Mouse (Mus musculus) CD4-positive, CD25-positive, alpha-beta regulatory T cell (primary cell): Measurements from ENCODE around the gene Itpk1. TPM values are rescaled to one million over a fixed set of nuclear protein-coding genes. Genes with fewer than 3 reads are reported as not detected.

Experiments
- polyA plus RNA-seq: library from polyadenylated mRNA; unstranded; fragments of 100-300 nt; shearing (Covaris generic); gene quantifications from one replicate; pipeline ENCODE4 v1.2.1, GENCODE M21; 2017

Gene Itpk1
- polyA plus RNA-seq, result 52.6 TPM

DNA sequence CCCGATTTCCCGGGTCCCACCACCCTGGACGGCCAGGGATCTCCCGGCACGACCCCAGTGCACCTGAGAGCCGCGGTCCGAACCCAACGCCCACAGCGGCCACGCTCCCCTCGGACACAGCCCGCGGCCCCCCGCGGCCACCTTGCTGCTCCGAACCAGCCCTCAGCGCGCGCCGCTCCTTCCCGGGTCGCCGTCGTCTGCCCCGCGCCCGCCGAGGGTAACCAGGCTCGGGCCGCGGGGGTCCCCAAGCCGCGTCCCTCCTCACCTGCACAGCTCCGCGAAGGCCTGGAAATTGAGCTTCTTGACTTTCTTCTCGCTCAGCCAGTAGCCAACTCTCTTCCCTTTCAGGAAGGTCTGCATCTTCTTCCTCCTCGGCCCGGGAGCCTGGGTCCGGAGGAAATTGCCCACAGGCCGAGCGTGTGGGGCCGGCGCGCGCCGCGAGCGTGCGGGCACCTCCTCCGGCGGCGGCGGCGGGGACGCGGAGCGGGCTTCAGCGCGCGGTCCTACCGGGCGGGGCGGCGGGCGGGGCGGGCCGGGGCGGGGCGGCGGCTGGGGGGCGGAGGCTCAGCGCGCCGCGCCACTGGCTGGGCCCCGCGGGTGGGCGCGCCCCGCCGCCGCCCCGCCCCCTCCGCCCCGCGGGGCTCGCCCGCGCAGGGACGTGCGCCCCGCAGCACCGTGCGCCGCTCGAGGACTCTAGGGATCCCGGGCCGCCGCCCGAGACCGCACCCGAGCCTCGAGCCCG, at the start of gene Itpk1:
Gene Itpk1 (minus strand): TSS at position 474 of the 742 bp plus-strand sequence.

GRCm38 (mm10) chr12:102743589-102744574, 39.2 kb upstream of the Itpk1 start, which contains the start of the genes Moap1 and Tmem251:
Gene Moap1 (minus strand): TSS chr12:102743661.
Gene Tmem251 (plus strand): TSS chr12:102743762.

DNA sequence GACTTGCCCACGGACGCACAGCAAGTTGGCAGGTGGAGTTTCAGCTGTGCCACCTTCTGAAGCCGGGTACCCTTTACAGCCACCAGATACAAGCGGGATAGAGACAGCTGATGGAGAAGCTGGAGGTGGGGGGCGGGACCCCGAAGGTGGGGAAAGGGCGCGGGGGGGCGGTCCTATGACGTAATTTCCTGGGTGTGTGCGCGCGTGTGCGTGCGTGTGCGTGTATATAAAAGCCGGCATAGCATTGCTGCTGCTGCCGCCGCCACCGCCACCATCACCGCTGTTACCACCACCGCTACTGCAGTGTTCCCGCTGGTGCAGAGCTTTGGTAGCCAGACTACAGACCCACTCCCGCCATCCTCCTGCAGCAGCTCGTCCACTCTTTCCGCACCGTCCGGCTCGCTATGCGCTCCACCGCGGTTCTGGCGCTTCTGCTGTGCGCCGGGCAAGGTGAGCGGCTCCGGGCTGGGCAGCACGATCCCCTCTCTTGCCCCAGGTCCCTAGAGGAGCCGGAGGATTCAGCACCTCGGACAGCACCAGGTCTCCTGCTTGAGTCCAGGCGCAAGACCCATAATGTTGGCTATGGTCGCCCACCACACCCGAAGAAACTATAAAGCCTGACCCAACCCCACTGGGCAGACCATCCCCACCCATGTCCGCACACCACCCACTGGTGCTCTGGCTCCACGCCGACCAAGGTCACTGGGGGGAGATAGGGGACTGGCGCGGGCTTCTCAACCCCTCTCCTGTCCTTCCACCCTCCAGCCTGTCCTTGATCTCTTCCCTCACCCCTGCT, 149.8 kb downstream of the Itpk1 start, which contains the start of gene Chga:
Gene Chga (plus strand): TSS at position 249 of the 796 bp plus-strand sequence.

Other genes with a start within 250 kb of the Itpk1 start
- 58.3 TPM for gene Golga5, start 235.8 kb downstream of the Itpk1 start, polyA plus RNA-seq
- not detected for gene Chga, start 150.0 kb downstream of the Itpk1 start, polyA plus RNA-seq
- 7.2 TPM for gene Moap1, start 38.7 kb upstream of the Itpk1 start, polyA plus RNA-seq
- gene Tmem251, start 38.8 kb upstream of the Itpk1 start, polyA plus RNA-seq, result 20.0 TPM
- not detected for gene Gm28051, start 52.8 kb upstream of the Itpk1 start, polyA plus RNA-seq
- 18.6 TPM for gene Gon7, start 52.9 kb upstream of the Itpk1 start, polyA plus RNA-seq
- 27.9 TPM for gene Ubr7, start 53.0 kb upstream of the Itpk1 start, polyA plus RNA-seq
- gene Gm20604, start 53.7 kb upstream of the Itpk1 start, polyA plus RNA-seq, result 7.6 TPM
- 24.6 TPM for gene Btbd7, start 173.5 kb upstream of the Itpk1 start, polyA plus RNA-seq
- gene Cox8c, start 194.4 kb upstream of the Itpk1 start, polyA plus RNA-seq, result not detected
- 0.06 TPM for gene Unc79, start 243.9 kb upstream of the Itpk1 start, polyA plus RNA-seq